Mouse (Mus musculus) liver, embryonic 14.5 days (tissue): ENCODE measurements around the gene Fbxo46. TPM values are rescaled to one million over a fixed set of nuclear protein-coding genes. Genes with fewer than 3 reads are reported as not detected.

Experiments used
- ATAC-seq: fragments of 200-750 bp; cut with Nextera tagmentation; 2 replicates; pipeline ENCODE4 v1.8.0; 2017; ENCODE audit warnings: moderate number of reproducible peaks, mild to moderate bottlenecking, moderate library complexity; ENCODE audit not compliant: insufficient read depth
- DNase-seq, 3 experiments: peaks; one replicate each; pipeline ENCODE4 v3.0.0-alpha.2; 2012 to 2013; ENCODE audit warnings: low read depth in 3 of 3, low spot score in 3 of 3
- H3K27ac ChIP-seq: fragments of 300-500 bp; sonication (generic); 2 replicates; pipeline ENCODE4 v1.5.1; 2014; ENCODE audit warnings: moderate library complexity, mild to moderate bottlenecking, control low read depth, inconsistent platforms
- H3K27me3 ChIP-seq: fragments of 300-500 bp; sonication (generic); 2 replicates; pipeline ENCODE4 v1.6.1; 2014; ENCODE audit warnings: mild to moderate bottlenecking, low read length, moderate library complexity; ENCODE audit not compliant: control insufficient read depth, insufficient read depth
- H3K36me3 ChIP-seq: fragments of 300-500 bp; sonication (generic); replicated peaks from 2 replicates; pipeline ENCODE4 v1.6.1; 2014; ENCODE audit warnings: low read depth; ENCODE audit not compliant: control insufficient read depth, insufficient read depth
- H3K4me1 ChIP-seq, 2 experiments: fragments of 200-500 bp in 1 of 2; fragments of 300-500 bp in 1 of 2; sonication (generic) in 1 of 2; replicated peaks; 2 replicates each; pipeline ENCODE4 v1.6.1; 2012 to 2014; ENCODE audit warnings: antibody characterized with exemption in 1 of 2, inconsistent platforms in 1 of 2, low read length in 1 of 2; ENCODE audit not compliant: control insufficient read depth in 2 of 2, insufficient read depth in 2 of 2
- H3K4me2 ChIP-seq: fragments of 300-500 bp; sonication (generic); 2 replicates; pipeline ENCODE4 v1.6.1; 2014; ENCODE audit warnings: low read depth, mild to moderate bottlenecking, control low read depth, moderate library complexity
- H3K4me3 ChIP-seq, 2 experiments: fragments of 200-500 bp in 1 of 2; fragments of 300-500 bp in 1 of 2; sonication (generic) in 1 of 2; 2 replicates each; pipeline ENCODE4 v1.5.1; 2012 to 2014; ENCODE audit warnings: low read depth in 2 of 2, low read length in 2 of 2, mild to moderate bottlenecking in 2 of 2, control low read depth in 1 of 2, inconsistent platforms in 1 of 2, moderate library complexity in 1 of 2; ENCODE audit not compliant: insufficient read depth in 1 of 2
- H3K9ac ChIP-seq: fragments of 300-500 bp; sonication (generic); replicated peaks from 2 replicates; pipeline ENCODE4 v1.6.1; 2014; ENCODE audit warnings: mild to moderate bottlenecking, control low read depth, moderate library complexity
- H3K9me3 ChIP-seq: fragments of 300-500 bp; sonication (generic); 2 replicates; pipeline ENCODE4 v1.6.1; 2016; ENCODE audit warnings: low read length, mixed read lengths; ENCODE audit not compliant: control insufficient read depth
- CTCF ChIP-seq: IDR thresholded peaks from 2 replicates; pipeline ENCODE4 v1.5.1; 2016; ENCODE audit warnings: antibody characterized with exemption, low read depth, control low read depth
- EP300 ChIP-seq: IDR thresholded peaks from 2 replicates; pipeline ENCODE4 v1.6.1; 2016; ENCODE audit warnings: antibody characterized with exemption, low read depth
- WGBS: fragments of 180-500 bp; shearing (Covaris S2); extraction: QIAGEN DNeasy Blood & Tissue Kit; methylation state at CpG from one replicate; pipeline ENCODE4 v1.1.7; 2014; ENCODE audit not compliant: insufficient replicate concordance; 5-methylcytosine and 5-hydroxymethylcytosine counted together
- polyA plus RNA-seq, 2 experiments: library from polyadenylated mRNA; depleted of rRNA in 1 of 2; stranded (reverse) in 1 of 2; unstranded in 1 of 2; fragments of >200 nt; fragmentation: Nextera tagmentation in 1 of 2; extraction: Ambion mirVana in 1 of 2; gene quantifications; 2 replicates each; pipeline versions ENCODE4 v1.2.1 to v1.2.3; 2012 to 2014

Fbxo46 gene
- polyA plus RNA-seq, 2 experiments: 2.0 to 2.6 TPM

GRCm38 (mm10) chr7:19075723-19076585, 43.7 kb upstream of the Fbxo46 start, which contains the start of gene Dmwd:
Gene Dmwd, plus strand, starts transcription at chr7:19076227.
- Histone ChIP-seq H3K4me1 (peaks cover 8 to 20% of the 10 kb centered on the region in 2 experiments), H3K36me3 (peaks cover 9% of the 10 kb centered on the region; the same call in 1 of the 2 replicates), H3K4me2 (peak within 1 kb of the TSS; percentile 95), H3K27ac (peak within 1 kb of the TSS; percentile 12; the same call in 1 of the 2 replicates), H3K4me3 (peak within 1 kb of the TSS; percentile 70 to 85), H3K27me3 (peaks cover 2% of the 10 kb centered on the region; the same call in 1 of the 2 replicates), H3K9me3 (no peaks in the 10 kb centered on the region), H3K9ac (peak within 1 kb of the TSS; percentile 79)
- DNase-seq (peak; percentile 86 to 90 (median 88)), ATAC-seq (peak; percentile 90)
- WGBS: 2% methylated on average over 88 of the region's 91 CpGs
- TF ChIP-seq CTCF: no peak

GRCm38 (mm10) chr7:19076586-19076991, 43.1 kb upstream of the Fbxo46 start:
- ATAC-seq (no peak), DNase-seq (no peak)
- peak overlapping the region; percentile 79 for H3K9ac ChIP-seq
- H3K4me1 ChIP-seq: peaks cover 8 to 20% of the 10 kb centered on the region in 2 experiments
- WGBS: 1% methylated on average over 22 of the region's 22 CpGs
- peak overlapping the region; percentile 95 for H3K4me2 ChIP-seq
- peaks cover 14% of the 10 kb centered on the region; the same call in 1 of the 2 replicates for H3K36me3 ChIP-seq
- peak overlapping the region; percentile 70 to 85 for H3K4me3 ChIP-seq
- H3K9me3 ChIP-seq: no peaks in the 10 kb centered on the region
- TF ChIP-seq EP300 (no peak), CTCF (no peak)
- no peak overlapping the region for H3K27ac ChIP-seq
- peaks cover 2% of the 10 kb centered on the region; the same call in 1 of the 2 replicates for H3K27me3 ChIP-seq

- Histone ChIP-seq H3K9me3 (no peaks in the 10 kb centered on the region), H3K36me3 (peaks cover 14% of the 10 kb centered on the region; the same call in 1 of the 2 replicates), H3K27me3 (peaks cover 2% of the 10 kb centered on the region; the same call in 1 of the 2 replicates), H3K9ac (no peak overlapping the region), H3K4me2 (peak overlapping the region; percentile 95), H3K27ac (no peak overlapping the region), H3K4me3 (no peak overlapping the region), H3K4me1 (peaks cover 8 to 20% of the 10 kb centered on the region in 2 experiments)
- DNase-seq (no peak), ATAC-seq (no peak)
- TF ChIP-seq CTCF: no peak
- TF ChIP-seq EP300: no peak
- 14% methylated on average over 14 of the region's 14 CpGs for WGBS
Observed at GRCm38 (mm10) chr7:19077761-19078160, 41.9 kb upstream of the Fbxo46 start.

GRCm38 (mm10) chr7:19078732-19079131, 40.9 kb upstream of the Fbxo46 start:
- peaks cover 8 to 21% of the 10 kb centered on the region in 2 experiments for H3K4me1 ChIP-seq
- no peak overlapping the region for H3K4me2 ChIP-seq
- no peaks in the 10 kb centered on the region for H3K9me3 ChIP-seq
- H3K27me3 ChIP-seq: peaks cover 2% of the 10 kb centered on the region; the same call in 1 of the 2 replicates
- no peak overlapping the region for H3K4me3 ChIP-seq
- peaks cover 14% of the 10 kb centered on the region; the same call in 1 of the 2 replicates for H3K36me3 ChIP-seq
- 64% methylated on average over 3 of the region's 3 CpGs for WGBS
- H3K27ac ChIP-seq: no peak overlapping the region
- DNase-seq (no peak), ATAC-seq (no peak)
- H3K9ac ChIP-seq: no peak overlapping the region
- TF ChIP-seq CTCF: no peak
- TF ChIP-seq EP300: no peak

GRCm38 (mm10) chr7:19080451-19080950, 39.2 kb upstream of the Fbxo46 start:
- Histone ChIP-seq H3K9me3 (no peaks in the 10 kb centered on the region), H3K4me3 (no peak overlapping the region), H3K9ac (no peak overlapping the region), H3K27ac (no peak overlapping the region), H3K4me2 (no peak overlapping the region), H3K27me3 (no peaks in the 10 kb centered on the region; the same call in 1 of the 2 replicates), H3K36me3 (peaks cover 14% of the 10 kb centered on the region; the same call in 1 of the 2 replicates), H3K4me1 (peaks cover 6 to 18% of the 10 kb centered on the region in 2 experiments)
- ATAC-seq: no peak
- DNase-seq: no peak
- TF ChIP-seq CTCF (no peak), EP300 (no peak)
- WGBS: 83% methylated on average over 19 of the region's 19 CpGs
